Comparison of ENCODE assay signal across 18 mouse cellular contexts in genomic region chr9:61779165-61779564, GRCm38 (mm10).
DNase-seq lines count a peak whose midpoint lies in the region; ATAC-seq lines count a peak whose summit lies in the region.
"Had no signal": no experiment of that assay in that cellular context is flagged by ENCODE, and none has a peak within 500 bp of the region (broad histone marks: within the 10 kb centered on the region; RNA-seq: fewer than 3 reads in every experiment).

No protein-coding gene starts in this region.

- peak; percentile 60 for ATAC-seq in CD4-positive, CD25-positive, alpha-beta regulatory T cell, adult 4 months
- ATAC-seq in inflammation-experienced regulatory T-cells, adult 6 months: peak; percentile 79
- ATAC-seq: forebrain, embryonic 13.5 days; forebrain, embryonic 15.5 days; forebrain, postnatal 0 days had no signal

- intact Hi-C loops in left cerebral cortex, postnatal 25 days (cut with DNase I): no loop called here

- peak; percentile 45 for DNase-seq in CD4-positive helper T cell, adult 2 months (ENCODE audit: low read depth, low spot score)
- DNase-seq in right cerebral cortex, postnatal 14 days: no peak
- DNase-seq in left cerebral cortex, postnatal 25 days (ENCODE audit: low spot score in 2 of 2): no peak
- DNase-seq: adrenal gland, adult 8-10 months; adrenal gland, postnatal 25 days; B cell, adult 2 months; cerebellum, adult 11 months; cerebellum, adult 18-20 months; cerebellum, adult 8-10 months; cerebellum, adult 9-11 months; cerebellum, postnatal 14 days; cerebellum, postnatal 36 days; embryo, embryonic 11 days; forebrain, postnatal 0 days had no signal
